Mouse (Mus musculus) liver, adult 2 months (tissue): ENCODE measurements around the gene Ptpn12. TPM values are rescaled to one million over a fixed set of nuclear protein-coding genes. Genes with fewer than 3 reads are reported as not detected.

Source experiments
- DNase-seq: peaks from one replicate; pipeline ENCODE4 v3.0.0-alpha.2; 2011; ENCODE audit warnings: low read depth, low spot score; ENCODE audit errors: extremely low read depth
- H3K27ac ChIP-seq: fragments of 200-500 bp; replicated peaks from 2 replicates; pipeline ENCODE4 v1.5.1; 2012; ENCODE audit warnings: low read depth, mild to moderate bottlenecking, control low read depth, inconsistent platforms, low read length; ENCODE audit not compliant: insufficient read depth
- H3K27me3 ChIP-seq: fragments of 200-500 bp; 2 replicates; pipeline ENCODE4 v1.6.1; 2012; ENCODE audit warnings: mild to moderate bottlenecking, moderate library complexity, low read length, inconsistent platforms; ENCODE audit not compliant: control insufficient read depth, insufficient read depth
- H3K36me3 ChIP-seq: fragments of 200-500 bp; 2 replicates; pipeline ENCODE4 v1.6.1; 2012; ENCODE audit warnings: low read length, inconsistent platforms; ENCODE audit not compliant: control insufficient read depth, insufficient read depth
- H3K4me1 ChIP-seq: fragments of 200-500 bp; 2 replicates; pipeline ENCODE4 v1.6.1; 2011; ENCODE audit warnings: low read length; ENCODE audit not compliant: control insufficient read depth, insufficient read depth
- H3K4me3 ChIP-seq: fragments of 200-500 bp; 2 replicates; pipeline ENCODE4 v1.5.1; 2011; ENCODE audit warnings: low read depth, mild to moderate bottlenecking, control low read depth, low read length, moderate library complexity; ENCODE audit not compliant: insufficient read depth
- H3K79me2 ChIP-seq: fragments of 200-500 bp; 2 replicates; pipeline ENCODE4 v1.6.1; 2012; ENCODE audit warnings: inconsistent platforms, mild to moderate bottlenecking, low read length, moderate library complexity; ENCODE audit not compliant: control insufficient read depth, insufficient read depth
- H3K9ac ChIP-seq: fragments of 200-500 bp; 2 replicates; pipeline ENCODE4 v1.6.1; 2012; ENCODE audit warnings: low read depth, mild to moderate bottlenecking, control low read depth, inconsistent platforms, low read length
- CTCF ChIP-seq: fragments of 200-500 bp; IDR thresholded peaks from 2 replicates; pipeline ENCODE4 v1.5.1; 2011; ENCODE audit warnings: low read depth, low read length, control low read depth
- POLR2A ChIP-seq: fragments of 200-500 bp; IDR thresholded peaks from 2 replicates; pipeline ENCODE4 v1.6.1; 2011; ENCODE audit warnings: low read length, control low read depth; ENCODE audit not compliant: insufficient read depth; ENCODE audit errors: extremely low read depth
- WGBS: fragments of 180-500 bp; shearing (Covaris S2); methylation state at CpG from one replicate; pipeline ENCODE4 v1.1.7; 2018; 5-methylcytosine and 5-hydroxymethylcytosine counted together
- polyA plus RNA-seq: library from polyadenylated mRNA; depleted of rRNA; stranded (reverse); fragments of >200 nt; gene quantifications from 2 replicates; pipeline ENCODE4 v1.2.3, GENCODE M21; 2012; rRNA removed
- total RNA-seq: library from RNA; depleted of rRNA; stranded (reverse); fragments of >200 nt; gene quantifications from 2 replicates; pipeline ENCODE4 v1.2.3, GENCODE M21; 2014; rRNA removed

The Ptpn12 gene
- total RNA-seq (11.5 and 15.4 TPM in 2 replicates), polyA plus RNA-seq (19.4 and 20.9 TPM in 2 replicates)

DNA sequence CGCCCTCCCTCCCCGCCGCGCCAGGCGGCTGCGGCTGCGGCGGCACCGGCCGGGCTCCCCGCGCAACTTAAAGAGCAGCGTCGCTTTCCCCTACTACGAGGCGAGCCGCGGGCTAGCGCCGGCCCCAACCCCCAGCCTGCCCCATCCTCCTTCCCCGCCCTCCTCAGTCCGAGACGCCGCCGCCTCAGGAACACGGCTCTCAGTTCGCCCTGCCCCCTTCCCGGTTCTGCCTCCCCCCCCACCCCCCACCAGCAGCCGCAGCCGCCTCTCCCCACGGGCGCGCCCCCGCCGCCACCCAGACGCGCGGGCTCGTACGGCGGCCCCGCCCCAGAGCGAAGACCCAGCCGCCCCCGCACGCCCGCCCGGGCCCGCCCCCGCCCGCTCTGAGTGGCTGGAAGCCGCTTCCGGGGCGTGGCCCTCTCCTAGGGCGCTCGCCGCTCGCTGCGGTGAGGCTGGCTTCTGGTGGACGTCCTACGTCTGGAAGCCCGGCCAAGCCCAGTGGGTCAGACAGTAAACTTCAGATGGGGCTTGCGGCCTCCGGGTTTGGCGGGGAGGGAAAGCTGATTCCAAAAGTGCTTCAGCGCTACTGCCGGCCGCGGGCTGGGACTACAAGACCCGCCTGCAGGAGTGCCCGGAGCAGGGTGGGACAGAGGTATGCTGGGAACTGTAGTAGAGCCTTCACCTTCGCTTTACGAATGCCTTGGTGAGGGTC, at the start of gene Ptpn12:
Gene Ptpn12, minus strand, starts transcription at position 92 of the 712 bp plus-strand sequence.
- Histone ChIP-seq H3K27ac (peak within 1 kb of the TSS; percentile 100), H3K4me3 (peak within 1 kb of the TSS; percentile 96), H3K4me1 (peaks cover 8% of the 10 kb centered on the region), H3K36me3 (no peaks in the 10 kb centered on the region), H3K79me2 (peaks cover 16% of the 10 kb centered on the region; the same call in 1 of the 2 replicates), H3K27me3 (no peaks in the 10 kb centered on the region), H3K9ac (peak within 1 kb of the TSS; percentile 90)
- under 1% methylated on average over 69 of the region's 73 CpGs for WGBS
- peak; percentile 87 for DNase-seq
- TF ChIP-seq POLR2A (peak; percentile 91), CTCF (peak; percentile 33; the same call in 1 of the 2 replicates)

- no peaks in the 10 kb centered on the region for H3K27me3 ChIP-seq
- H3K4me3 ChIP-seq, result no peak overlapping the region
- H3K4me1 ChIP-seq, result no peaks in the 10 kb centered on the region
- no peaks in the 10 kb centered on the region for H3K79me2 ChIP-seq
- no peaks in the 10 kb centered on the region for H3K36me3 ChIP-seq
- DNase-seq, result no peak
- no peak overlapping the region for H3K9ac ChIP-seq
- WGBS, result 76% methylated on average over 6 of the region's 6 CpGs
- TF ChIP-seq CTCF, result no peak
- no peak for TF ChIP-seq POLR2A
- H3K27ac ChIP-seq, result no peak overlapping the region
Measured at GRCm38 (mm10) chr5:21091179-21091578, 35.5 kb upstream of the Ptpn12 start.

- peaks cover 9% of the 10 kb centered on the region; the same call in 1 of the 2 replicates for H3K79me2 ChIP-seq
- peak overlapping the region; percentile 31; the same call in 1 of the 2 replicates for H3K9ac ChIP-seq
- no peaks in the 10 kb centered on the region for H3K27me3 ChIP-seq
- peaks cover 8% of the 10 kb centered on the region for H3K4me1 ChIP-seq
- peak overlapping the region; percentile 96; the same call in 1 of the 2 replicates for H3K4me3 ChIP-seq
- 45% methylated on average over 2 of the region's 2 CpGs for WGBS
- no peak for DNase-seq
- no peaks in the 10 kb centered on the region for H3K36me3 ChIP-seq
- peak overlapping the region; percentile 92 for H3K27ac ChIP-seq
- TF ChIP-seq POLR2A, result no peak
Measured at GRCm38 (mm10) chr5:21057217-21057616, 1.5 kb upstream of the Ptpn12 start.

DNA sequence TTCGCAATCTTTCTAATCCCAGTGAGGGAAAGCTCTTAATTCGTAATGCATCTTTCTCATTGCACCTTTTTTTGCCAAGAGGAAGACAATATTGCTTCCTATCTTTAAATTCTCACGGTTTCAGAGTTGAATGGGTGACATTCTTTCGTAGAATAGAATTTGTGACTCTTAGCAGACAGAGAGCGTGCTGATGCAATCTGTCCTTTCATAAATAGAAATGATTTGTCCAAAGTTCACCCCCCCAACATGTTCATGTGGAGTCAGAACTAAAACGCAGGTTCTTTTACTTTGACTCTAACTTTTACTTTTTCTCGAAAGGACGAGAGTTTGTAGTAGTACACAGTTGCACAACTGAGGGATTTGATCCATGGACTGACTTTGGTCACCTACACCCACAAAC, 884 bp upstream of the Ptpn12 start:
- Histone ChIP-seq H3K4me1 (peaks cover 8% of the 10 kb centered on the region), H3K4me3 (peak overlapping the region; percentile 96), H3K27me3 (no peaks in the 10 kb centered on the region), H3K36me3 (no peaks in the 10 kb centered on the region), H3K9ac (peak overlapping the region; percentile 86), H3K79me2 (peaks cover 13% of the 10 kb centered on the region; the same call in 1 of the 2 replicates), H3K27ac (peak overlapping the region; percentile 100)
- TF ChIP-seq POLR2A (no peak), CTCF (no peak)
- peak; percentile 93 for DNase-seq
- under 1% methylated on average over 8 of the region's 8 CpGs for WGBS

DNA sequence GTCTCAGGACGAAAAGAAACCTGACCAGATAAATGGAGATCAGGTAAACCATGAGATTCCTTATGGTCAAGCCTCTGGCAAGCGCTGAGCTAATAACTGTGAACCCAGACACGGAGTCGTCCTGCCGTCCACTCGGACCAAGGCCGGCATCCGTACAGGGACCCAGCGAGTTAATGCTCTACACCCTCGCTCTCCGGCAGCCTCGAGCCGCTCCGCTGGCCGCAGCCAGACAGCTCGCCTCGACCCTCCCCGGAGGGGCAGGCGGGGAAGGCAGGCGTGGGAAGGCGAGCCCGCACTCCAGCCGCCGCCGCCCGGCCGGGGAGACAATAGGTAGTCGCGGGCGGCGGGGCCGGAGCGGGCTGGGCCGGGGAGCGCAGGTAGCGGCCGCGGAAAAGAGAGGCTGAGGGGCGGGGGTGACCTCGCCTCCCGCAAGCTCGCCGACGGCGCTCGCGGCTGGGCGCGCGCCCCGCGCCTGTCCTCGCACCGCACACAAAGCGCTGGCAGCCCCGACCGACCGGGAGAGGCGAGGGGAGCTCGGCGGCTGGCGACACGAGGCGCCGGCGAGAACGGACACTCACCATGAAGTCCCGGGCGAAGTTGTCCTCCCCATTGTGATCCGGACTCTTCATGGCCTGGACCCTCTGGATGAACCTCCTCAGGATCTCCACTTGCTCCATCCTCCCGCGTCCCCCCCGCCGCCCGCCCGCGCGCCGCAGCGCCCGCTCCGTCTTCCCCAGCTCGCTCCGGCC, 466 bp downstream of the Ptpn12 start:
- WGBS, result 1% methylated on average over 72 of the region's 84 CpGs
- peak overlapping the region; percentile 74 for H3K4me3 ChIP-seq

More for the DNA sequence above, 466 bp downstream of the Ptpn12 start:
- peak overlapping the region; percentile 90 for H3K9ac ChIP-seq
- H3K27me3 ChIP-seq, result no peaks in the 10 kb centered on the region
- TF ChIP-seq POLR2A, result no peak
- TF ChIP-seq CTCF, result no peak
- H3K4me1 ChIP-seq, result peaks cover 8% of the 10 kb centered on the region
- H3K27ac ChIP-seq, result peak overlapping the region; percentile 77
- no peak for DNase-seq
- H3K36me3 ChIP-seq, result no peaks in the 10 kb centered on the region
- peaks cover 20% of the 10 kb centered on the region; the same call in 1 of the 2 replicates for H3K79me2 ChIP-seq
